Mouse (Mus musculus) hindbrain, embryonic 16.5 days (tissue): ENCODE measurements around the gene Tsc22d1. TPM values are rescaled to one million over a fixed set of nuclear protein-coding genes. Genes with fewer than 3 reads are reported as not detected.

Experiments used
- ATAC-seq: fragments of 200-750 bp; cut with Nextera tagmentation; 2 replicates; pipeline ENCODE4 v1.8.0; 2017; ENCODE audit warnings: moderate TSS enrichment, moderate library complexity
- H3K27ac ChIP-seq: fragments of 300-500 bp; sonication (generic); 2 replicates; pipeline ENCODE4 v1.5.1; 2014; ENCODE audit warnings: low read depth, mild to moderate bottlenecking, control low read depth, low read length, moderate library complexity
- H3K27me3 ChIP-seq: fragments of 300-500 bp; sonication (generic); replicated peaks from 2 replicates; pipeline ENCODE4 v1.6.1; 2014; ENCODE audit warnings: low read length; ENCODE audit not compliant: control insufficient read depth, insufficient read depth
- H3K36me3 ChIP-seq: fragments of 300-500 bp; sonication (generic); 2 replicates; pipeline ENCODE4 v1.6.1; 2014; ENCODE audit warnings: mild to moderate bottlenecking, low read length, moderate library complexity, mixed read lengths; ENCODE audit not compliant: control insufficient read depth, insufficient read depth
- H3K4me1 ChIP-seq: fragments of 300-500 bp; sonication (generic); 2 replicates; pipeline ENCODE4 v1.6.1; 2014; ENCODE audit warnings: low read depth, low read length; ENCODE audit not compliant: control insufficient read depth, insufficient read depth
- H3K4me2 ChIP-seq: fragments of 300-500 bp; sonication (generic); 2 replicates; pipeline ENCODE4 v1.6.1; 2014; ENCODE audit warnings: mild to moderate bottlenecking, low read length, control low read depth, moderate library complexity
- H3K4me3 ChIP-seq: fragments of 300-500 bp; sonication (generic); 2 replicates; pipeline ENCODE4 v1.5.1; 2014; ENCODE audit warnings: mild to moderate bottlenecking, low read length, control low read depth, moderate library complexity
- H3K9ac ChIP-seq: fragments of 300-500 bp; sonication (generic); 2 replicates; pipeline ENCODE4 v1.6.1; 2014; ENCODE audit warnings: low read depth, mild to moderate bottlenecking, control low read depth, low read length, moderate library complexity
- H3K9me3 ChIP-seq: fragments of 300-500 bp; sonication (generic); 2 replicates; pipeline ENCODE4 v1.6.1; 2014; ENCODE audit warnings: mild to moderate bottlenecking, low read length, moderate library complexity; ENCODE audit not compliant: control insufficient read depth
- WGBS: fragments of 180-500 bp; shearing (Covaris S2); extraction: QIAGEN DNeasy Blood & Tissue Kit; methylation state at CpG from one replicate; pipeline ENCODE4 v1.1.7; 2014; 5-methylcytosine and 5-hydroxymethylcytosine counted together
- polyA plus RNA-seq: library from polyadenylated mRNA; unstranded; fragments of >200 nt; fragmentation: Nextera tagmentation; extraction: Ambion mirVana; gene quantifications from 2 replicates; pipeline ENCODE4 v1.2.1, GENCODE M21; 2015

The Tsc22d1 gene
- polyA plus RNA-seq = 777 and 791 TPM in 2 replicates

DNA sequence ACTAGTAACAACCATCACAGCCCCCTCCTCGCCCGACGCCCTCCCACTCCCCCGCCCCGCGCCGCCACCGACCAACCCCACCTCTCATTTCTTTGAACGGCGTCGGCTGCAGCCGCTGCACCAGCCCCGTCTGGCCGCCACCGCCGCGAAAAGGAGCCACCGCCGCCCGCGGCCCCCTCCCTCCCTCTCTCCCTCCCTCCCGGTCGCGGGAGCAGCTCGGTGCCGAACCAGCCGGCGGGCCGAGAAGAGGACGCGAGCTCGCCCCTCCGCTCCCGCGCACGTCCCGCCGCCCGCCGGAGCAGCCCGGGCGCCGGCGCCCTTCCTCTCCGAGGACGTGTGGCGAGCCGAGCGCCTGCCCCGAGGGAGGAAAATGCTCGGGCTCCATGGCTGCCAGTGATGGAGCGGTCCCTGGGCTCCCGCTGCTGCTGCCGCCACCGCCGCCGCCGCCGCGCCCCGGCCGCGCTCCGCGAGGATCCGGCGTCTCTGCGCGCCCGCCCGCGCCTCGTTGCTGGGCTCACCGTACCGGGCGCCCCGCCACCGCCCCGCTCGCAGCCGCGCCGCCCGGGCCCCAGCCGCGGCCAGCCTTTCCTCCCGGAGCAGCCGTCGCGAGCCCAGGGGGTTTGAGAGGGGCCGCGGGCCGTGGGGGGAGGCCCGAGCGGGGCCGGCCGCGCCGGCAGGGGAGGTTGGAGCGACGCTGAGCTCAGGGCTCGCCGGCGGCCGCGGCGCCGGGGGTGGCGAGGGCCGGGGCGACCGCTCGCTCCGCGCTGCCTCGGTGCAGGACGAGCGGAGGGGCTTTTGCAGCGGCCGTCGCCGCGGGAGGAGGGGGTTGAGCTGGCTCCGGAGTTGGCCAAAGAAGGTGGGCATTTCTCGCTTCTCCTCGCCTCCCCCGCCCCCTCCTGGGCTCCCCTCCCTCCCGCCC is at the start of gene Tsc22d1:
Gene Tsc22d1, plus strand, starts transcription at position 100 of the 919 bp plus-strand sequence.
- peaks cover 30% of the 10 kb centered on the region for H3K4me1 ChIP-seq
- peaks cover 7% of the 10 kb centered on the region; the same call in 1 of the 2 replicates for H3K36me3 ChIP-seq
- ATAC-seq = peak; percentile 4
- WGBS = under 1% methylated on average over 90 of the region's 128 CpGs
- peak within 1 kb of the TSS; percentile 97 for H3K4me3 ChIP-seq
- peak within 1 kb of the TSS; percentile 99 for H3K9ac ChIP-seq
- peak within 1 kb of the TSS; percentile 100 for H3K27ac ChIP-seq
- peak within 1 kb of the TSS; percentile 93 for H3K4me2 ChIP-seq
- no peaks in the 10 kb centered on the region for H3K9me3 ChIP-seq
- no peaks in the 10 kb centered on the region for H3K27me3 ChIP-seq

DNA sequence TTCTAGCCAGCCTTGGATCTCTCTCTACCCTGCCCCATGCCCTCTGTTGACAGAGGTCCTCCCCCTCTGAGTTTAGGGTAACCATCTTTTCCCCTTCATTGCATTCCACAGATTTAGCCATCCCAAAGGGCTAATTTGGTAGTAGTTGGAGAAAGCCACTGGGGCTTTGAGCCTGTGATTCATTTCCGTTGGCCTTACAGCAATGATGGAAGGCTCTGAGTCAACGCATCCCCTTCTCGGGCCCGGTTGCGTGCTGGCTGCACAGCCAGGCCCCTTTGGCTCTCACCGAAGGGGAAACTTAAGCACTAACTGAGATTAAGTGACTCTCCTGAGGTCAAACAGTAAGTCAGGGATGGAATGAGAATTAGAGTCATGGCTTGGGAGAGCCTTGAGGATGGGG is 41.1 kb upstream of the Tsc22d1 start:
- no peaks in the 10 kb centered on the region for H3K4me1 ChIP-seq
- H3K9ac ChIP-seq = no peak overlapping the region
- H3K27me3 ChIP-seq = no peaks in the 10 kb centered on the region
- no peak overlapping the region for H3K4me3 ChIP-seq
- H3K9me3 ChIP-seq = no peaks in the 10 kb centered on the region
- H3K36me3 ChIP-seq = no peaks in the 10 kb centered on the region
- no peak overlapping the region for H3K4me2 ChIP-seq
- no peak overlapping the region for H3K27ac ChIP-seq
- no peak for ATAC-seq
- WGBS = 92% methylated on average over 6 of the region's 6 CpGs

GRCm38 (mm10) chr14:76374601-76375000 is 40.2 kb upstream of the Tsc22d1 start:
- H3K9me3 ChIP-seq = no peaks in the 10 kb centered on the region
- no peaks in the 10 kb centered on the region for H3K4me1 ChIP-seq
- WGBS = 78% methylated on average over 6 of the region's 6 CpGs
- H3K27ac ChIP-seq = no peak overlapping the region
- H3K27me3 ChIP-seq = no peaks in the 10 kb centered on the region
- no peak overlapping the region for H3K4me3 ChIP-seq
- ATAC-seq = no peak
- H3K4me2 ChIP-seq = no peak overlapping the region
- no peaks in the 10 kb centered on the region for H3K36me3 ChIP-seq
- H3K9ac ChIP-seq = no peak overlapping the region

- Histone ChIP-seq H3K4me3 (no peak overlapping the region), H3K27ac (no peak overlapping the region), H3K4me2 (no peak overlapping the region), H3K27me3 (no peaks in the 10 kb centered on the region), H3K4me1 (no peaks in the 10 kb centered on the region), H3K9me3 (no peaks in the 10 kb centered on the region), H3K9ac (no peak overlapping the region), H3K36me3 (no peaks in the 10 kb centered on the region)
- 90% methylated on average over 5 of the region's 5 CpGs for WGBS
- no peak for ATAC-seq
These were observed 38.2 kb upstream of the Tsc22d1 start for GRCm38 (mm10) chr14:76376561-76376960.

DNA sequence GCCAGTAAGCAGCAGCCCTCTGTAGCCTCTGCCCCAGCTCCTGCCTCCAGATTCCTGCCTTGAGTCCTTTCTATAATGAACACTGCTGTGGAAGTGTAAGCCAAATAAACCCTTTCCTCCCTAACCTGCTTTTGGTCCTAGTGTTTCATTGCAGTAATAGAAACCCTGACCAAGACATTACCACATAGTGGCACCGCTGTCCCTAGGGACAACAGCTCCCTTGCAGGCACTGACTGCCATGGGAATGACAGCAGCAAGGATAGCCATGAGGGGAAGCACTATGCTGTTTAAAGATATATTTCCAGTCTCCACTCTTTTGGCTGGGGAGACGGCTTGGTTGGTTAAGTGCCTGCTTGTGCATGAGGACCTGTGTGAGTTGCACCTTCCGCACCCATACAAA is 35.4 kb upstream of the Tsc22d1 start:
- Histone ChIP-seq H3K4me1 (no peaks in the 10 kb centered on the region), H3K9ac (no peak overlapping the region), H3K4me2 (no peak overlapping the region), H3K9me3 (no peaks in the 10 kb centered on the region), H3K4me3 (no peak overlapping the region), H3K36me3 (no peaks in the 10 kb centered on the region), H3K27ac (no peak overlapping the region), H3K27me3 (no peaks in the 10 kb centered on the region)
- 96% methylated on average over 3 of the region's 3 CpGs for WGBS
- ATAC-seq = no peak

- H3K9ac ChIP-seq = no peak overlapping the region
- H3K4me1 ChIP-seq = no peaks in the 10 kb centered on the region
- H3K4me3 ChIP-seq = no peak overlapping the region
- no peak overlapping the region for H3K27ac ChIP-seq
- no peak overlapping the region for H3K4me2 ChIP-seq
- no peaks in the 10 kb centered on the region for H3K36me3 ChIP-seq
- no peak for ATAC-seq
- WGBS = 77% methylated on average over 7 of the region's 7 CpGs
- 0 out of 2 replicates have a peak, but pooled peaks cover 2% of the 10 kb centered on the region for H3K9me3 ChIP-seq
- no peaks in the 10 kb centered on the region for H3K27me3 ChIP-seq
These were observed 26.7 kb upstream of the Tsc22d1 start for GRCm38 (mm10) chr14:76388025-76388424.

GRCm38 (mm10) chr14:76398251-76398650 is 16.5 kb upstream of the Tsc22d1 start:
- no peak overlapping the region for H3K4me2 ChIP-seq
- H3K9ac ChIP-seq = no peak overlapping the region
- no peak overlapping the region for H3K27ac ChIP-seq
- no peak overlapping the region for H3K4me3 ChIP-seq
- no peaks in the 10 kb centered on the region for H3K4me1 ChIP-seq
- no peaks in the 10 kb centered on the region for H3K36me3 ChIP-seq
- ATAC-seq = no peak
- H3K9me3 ChIP-seq = no peaks in the 10 kb centered on the region
- H3K27me3 ChIP-seq = no peaks in the 10 kb centered on the region

DNA sequence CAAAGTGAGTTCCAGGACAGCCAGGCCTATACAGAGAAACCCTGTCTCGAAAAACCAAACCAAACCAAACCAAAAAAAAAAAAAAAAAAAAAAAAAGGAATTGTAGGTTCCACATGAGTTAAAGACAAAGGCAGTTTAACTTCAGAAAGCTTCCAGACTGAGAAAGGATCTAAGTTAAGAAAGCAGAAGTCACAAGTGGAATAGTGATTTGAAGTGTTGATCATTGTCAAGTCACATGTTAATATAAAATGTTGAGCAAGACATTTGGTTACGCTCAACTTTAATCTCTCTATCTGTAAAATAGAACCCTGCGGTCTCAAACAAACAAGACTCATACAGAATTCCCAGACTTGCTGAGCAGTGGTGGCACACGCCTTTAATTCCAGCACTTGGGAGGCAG is 12.2 kb upstream of the Tsc22d1 start:
- Histone ChIP-seq H3K4me3 (no peak overlapping the region), H3K4me2 (no peak overlapping the region), H3K27me3 (no peaks in the 10 kb centered on the region), H3K4me1 (no peaks in the 10 kb centered on the region), H3K27ac (no peak overlapping the region), H3K9ac (no peak overlapping the region), H3K36me3 (no peaks in the 10 kb centered on the region), H3K9me3 (no peaks in the 10 kb centered on the region)
- no peak for ATAC-seq
- WGBS = 90% methylated on average over 4 of the region's 4 CpGs

DNA sequence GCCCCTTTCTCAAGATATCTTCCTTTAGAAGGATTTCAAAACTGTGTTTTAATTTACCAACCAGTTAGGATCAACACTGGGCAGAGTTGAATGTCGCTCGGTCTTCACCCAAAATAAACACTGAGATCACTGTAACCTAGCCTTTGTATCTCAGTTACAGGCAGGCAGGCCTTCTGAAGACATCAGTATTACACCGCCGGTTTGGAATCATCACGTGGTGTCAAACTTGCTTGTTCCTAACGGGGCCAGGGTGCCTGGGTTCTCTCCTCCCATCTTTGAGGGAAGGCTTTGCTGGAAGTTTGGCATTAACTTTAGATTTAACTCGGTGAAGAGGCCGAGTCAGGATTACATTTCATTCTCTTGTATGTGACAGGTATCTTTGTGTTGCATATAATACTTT is 5.7 kb upstream of the Tsc22d1 start:
- WGBS = 67% methylated on average over 8 of the region's 8 CpGs
- Histone ChIP-seq H3K27me3 (no peaks in the 10 kb centered on the region), H3K4me3 (no peak overlapping the region), H3K4me2 (no peak overlapping the region), H3K27ac (no peak overlapping the region), H3K36me3 (no peaks in the 10 kb centered on the region), H3K4me1 (no peaks in the 10 kb centered on the region; the same call in 1 of the 2 replicates), H3K9ac (no peak overlapping the region), H3K9me3 (no peaks in the 10 kb centered on the region)
- ATAC-seq = no peak
